Mouse (Mus musculus): ENCODE measurements at regions not wholly inside any gene's neighbourhood (a gene's known extent, or its start where the extent isn't known, plus 50 kb on each side); places are given as distances from the start of the nearest gene placed in this dataset.

DNA sequence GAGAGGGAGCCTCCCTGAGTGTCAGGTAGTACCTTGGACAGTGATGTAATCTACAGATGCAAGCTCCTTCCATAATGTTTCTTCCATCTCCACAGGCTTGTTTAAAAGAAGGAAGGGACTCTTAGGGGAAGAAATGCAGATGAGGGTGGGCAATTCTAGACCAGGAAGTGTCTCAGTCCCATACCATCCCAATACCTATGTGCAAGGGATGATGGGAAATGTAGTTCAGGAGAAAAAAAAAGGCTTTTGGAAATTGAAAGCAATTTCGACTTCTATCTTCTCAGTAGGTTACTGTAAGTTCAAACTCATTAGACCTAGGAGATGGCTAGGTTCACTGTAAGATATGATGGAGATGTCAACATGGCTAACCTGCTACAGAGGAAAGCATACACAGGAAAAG is 68.3 kb downstream of the Cd83 start:
- DNase-seq = no peak

DNA sequence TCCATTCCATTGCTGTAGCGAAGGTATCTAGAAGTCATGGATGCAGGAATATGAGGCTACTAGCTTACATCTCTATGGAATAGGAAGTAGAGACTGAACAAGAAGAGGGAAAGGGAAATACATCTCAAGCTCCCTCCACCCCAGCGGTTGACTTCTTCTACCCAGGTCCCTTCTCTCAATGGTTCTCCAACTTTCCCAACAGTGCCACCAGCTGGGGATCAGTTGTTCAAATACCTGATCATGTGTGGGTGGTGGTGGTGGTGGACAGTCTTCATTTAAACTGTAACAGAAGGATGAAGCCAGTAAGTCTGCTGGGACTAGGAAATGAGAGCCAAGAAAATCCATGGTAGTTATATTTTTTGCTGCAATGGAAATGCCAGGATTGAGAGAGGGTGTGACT is 70.4 kb downstream of the Cd83 start:
- DNase-seq = no peak

DNA sequence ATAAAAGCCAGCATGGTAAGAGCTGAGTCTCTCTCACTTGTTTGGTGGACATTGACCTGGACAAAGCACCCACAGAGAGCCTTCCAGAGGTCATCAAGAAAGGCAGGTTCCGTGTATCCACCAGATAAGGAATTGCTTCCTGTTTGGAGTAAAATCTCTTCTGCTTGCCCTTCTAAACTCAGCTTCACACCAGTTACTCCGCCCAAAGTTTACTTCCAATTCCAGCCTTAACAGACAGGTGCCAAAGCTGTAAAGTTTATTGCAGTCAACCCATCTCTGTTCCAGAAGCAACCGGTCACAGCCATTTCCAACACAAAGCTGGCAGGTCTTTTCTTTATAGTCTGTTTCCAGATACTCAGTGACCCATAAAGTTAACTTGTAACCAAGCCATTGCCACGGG is 76.4 kb downstream of the Cd83 start:
- DNase-seq = peak; percentile 37 to 57

DNA sequence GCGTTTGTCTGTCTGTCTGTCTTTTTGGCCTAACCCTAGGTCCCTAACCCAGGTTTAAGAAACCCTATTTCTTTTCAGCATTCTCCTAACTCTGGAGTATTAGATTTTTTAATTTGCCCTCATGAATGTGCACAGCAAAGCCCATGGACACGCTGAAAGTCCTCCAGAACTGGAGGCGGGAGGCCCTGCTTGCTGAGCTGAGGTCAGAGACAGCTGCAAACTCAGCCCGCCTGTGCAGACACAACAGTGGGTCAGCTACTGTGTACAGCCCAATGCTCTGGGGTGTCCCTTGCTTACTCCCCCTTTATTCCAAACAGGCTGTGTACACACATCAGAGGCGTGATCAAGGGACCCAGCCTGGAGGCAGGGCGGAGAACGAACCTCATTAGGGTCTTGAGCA is 76.8 kb downstream of the Cd83 start:
- peak; percentile 29 to 54 for DNase-seq

DNA sequence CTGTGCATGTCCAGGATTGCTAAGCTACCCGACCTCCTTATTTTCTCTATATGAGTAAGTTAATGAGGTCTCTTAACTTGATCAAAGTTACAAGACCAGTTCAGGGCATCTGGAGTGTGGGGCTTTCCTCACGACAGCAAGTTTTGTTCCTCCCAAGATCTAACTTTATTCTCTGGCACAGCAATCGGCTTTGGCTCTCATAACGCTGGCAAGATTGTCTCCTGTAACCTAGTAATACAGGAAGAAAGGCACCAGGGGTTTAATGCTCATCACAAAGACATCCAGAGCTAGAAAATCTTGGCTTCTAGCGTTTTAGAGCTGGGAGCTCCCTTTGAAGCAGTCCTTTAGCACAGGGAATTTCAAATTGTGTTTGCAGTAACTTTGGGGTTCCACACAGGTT is 77.5 kb downstream of the Cd83 start:
- no peak for DNase-seq

DNA sequence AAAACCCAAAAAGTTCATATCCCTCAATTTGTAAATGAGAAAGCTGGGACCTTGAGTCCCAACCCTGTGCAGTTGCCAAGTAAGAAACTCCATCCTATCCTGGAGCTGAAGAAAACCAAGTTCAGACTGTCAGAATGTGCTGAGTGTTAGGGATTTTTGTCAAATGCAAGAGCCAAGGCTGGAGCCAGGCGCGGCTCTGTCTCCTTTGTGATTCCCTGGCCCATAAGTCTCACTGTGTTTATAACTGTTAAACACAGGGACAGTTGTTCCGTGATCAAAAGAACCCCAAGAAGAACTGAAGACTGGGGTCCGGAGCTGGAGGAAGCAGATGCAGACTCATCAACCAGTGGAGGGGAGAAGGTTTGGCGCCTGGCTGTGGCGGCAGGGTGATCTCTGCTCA is 78.0 kb downstream of the Cd83 start:
- DNase-seq = no peak

DNA sequence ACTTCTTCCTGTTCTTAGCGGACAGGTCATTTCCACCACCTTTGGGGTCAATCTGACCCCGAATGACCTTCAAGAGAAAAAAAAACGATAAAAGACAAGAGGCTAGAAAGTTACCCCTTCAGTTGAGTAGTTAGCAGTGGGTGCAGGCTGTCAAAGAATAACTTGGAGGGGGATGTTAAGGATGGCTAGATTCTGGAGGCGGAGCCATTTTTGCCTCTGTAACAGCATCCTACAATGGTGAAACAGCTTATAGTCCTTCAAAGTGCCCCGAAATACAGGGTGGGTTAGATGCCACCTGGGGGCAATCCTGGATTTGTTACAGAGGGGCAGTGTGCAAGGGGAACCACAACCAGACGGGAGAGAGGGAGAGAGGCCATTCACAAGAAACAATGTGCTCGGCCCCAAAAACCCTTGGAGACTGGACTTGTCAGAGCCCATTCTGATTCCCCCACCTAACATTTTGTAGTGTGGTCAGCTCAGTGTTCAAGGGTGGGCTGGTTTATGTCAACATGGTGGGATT is 79.1 kb downstream of the Cd83 start:
- DNase-seq = peak; percentile 23 to 44

DNA sequence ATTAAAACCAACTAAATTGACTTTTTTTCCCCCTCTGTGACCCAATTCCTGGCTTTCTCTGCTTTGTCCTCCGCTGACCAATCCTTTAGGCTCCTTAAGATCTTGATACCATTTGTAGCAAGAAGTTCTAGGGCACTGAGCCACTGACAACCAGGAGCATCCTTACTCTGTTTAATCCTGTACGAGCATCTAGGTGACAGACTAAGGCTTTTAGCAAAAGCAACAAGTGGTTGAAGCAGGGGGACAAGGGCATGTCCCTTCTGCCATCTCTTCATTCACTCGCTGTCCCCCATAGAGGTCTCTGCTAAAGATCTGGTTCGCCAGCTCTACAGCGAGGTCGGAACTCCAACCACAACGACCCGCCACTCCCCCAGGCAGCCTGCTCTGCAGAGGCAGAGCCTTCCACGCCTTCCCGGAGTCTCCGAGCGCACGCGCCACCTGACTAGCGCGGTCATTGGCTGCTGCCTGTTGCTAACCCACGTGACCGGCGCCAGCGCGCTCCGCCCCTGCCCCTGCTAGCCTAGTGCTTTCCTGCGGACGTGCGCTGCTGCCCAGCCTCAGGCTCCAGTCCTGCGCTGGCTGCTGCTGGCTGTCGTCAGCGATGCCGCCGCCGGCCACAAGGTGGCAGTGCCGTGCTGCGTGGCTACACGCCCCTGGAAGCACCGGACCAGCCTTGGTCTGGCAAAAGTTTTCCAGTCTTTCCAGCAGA is 79.7 kb downstream of the Cd83 start:
- peak; percentile 99 to 100 for DNase-seq

DNA sequence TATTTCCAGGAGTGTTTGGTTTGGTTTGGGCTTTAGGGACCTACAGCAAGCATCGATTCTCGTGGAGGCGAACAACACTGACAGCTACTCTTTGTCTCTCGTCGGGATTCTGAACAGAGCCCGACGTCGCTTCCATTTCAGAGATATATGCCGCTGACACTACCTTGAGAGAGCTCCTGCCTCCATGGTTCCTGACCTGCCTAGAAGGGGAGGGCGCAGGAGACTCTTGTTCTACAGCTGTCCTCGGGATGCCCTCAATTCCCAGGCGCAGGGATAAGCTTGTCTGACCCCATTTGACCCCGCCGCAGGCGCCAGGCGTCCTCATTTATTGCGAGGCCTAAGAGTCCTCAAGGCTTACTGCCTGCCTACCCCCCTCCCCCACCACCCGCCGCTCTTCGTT is 80.5 kb downstream of the Cd83 start:
- DNase-seq = peak; percentile 50 to 80

DNA sequence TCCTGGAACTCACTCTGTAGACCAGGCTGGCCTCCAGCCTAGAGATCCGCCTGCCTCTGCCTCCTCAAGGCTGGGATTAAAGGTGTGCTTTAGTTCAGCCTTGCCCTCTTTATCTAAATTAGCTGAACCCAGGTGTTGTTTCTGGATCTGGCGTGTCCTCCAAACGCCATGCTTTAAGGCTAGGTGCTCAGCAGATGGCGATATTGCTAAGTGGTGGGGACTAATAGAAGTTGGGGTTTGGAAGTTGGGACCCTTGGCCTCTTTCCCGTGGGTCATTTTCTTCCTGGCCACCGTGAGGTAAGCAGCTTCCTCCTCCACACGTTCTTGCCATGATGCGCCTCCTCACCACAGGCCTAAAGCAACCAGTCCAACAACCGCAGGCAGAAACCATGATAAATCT is 91.3 kb downstream of the Cd83 start:
- no peak for DNase-seq

DNA sequence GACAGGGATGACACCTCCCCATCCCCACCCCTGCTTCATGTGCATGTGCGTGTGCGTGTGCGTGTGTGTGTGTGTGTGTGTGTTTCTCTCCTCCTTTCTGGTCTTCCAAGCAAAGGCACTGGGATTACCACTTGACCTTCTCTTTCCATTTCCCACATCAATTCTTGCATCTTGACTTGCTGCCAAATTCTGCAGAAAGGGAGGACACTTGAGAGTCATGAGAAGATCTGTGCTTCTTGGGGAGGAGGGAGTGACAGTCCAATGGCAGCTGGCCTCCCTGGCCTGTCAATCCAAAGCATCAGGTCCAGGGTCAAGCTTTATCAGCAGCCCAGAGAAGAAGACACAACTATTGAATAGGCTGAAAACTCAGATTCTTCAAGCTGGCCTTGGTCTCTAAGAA is 102.7 kb downstream of the Cd83 start:
- no peak for DNase-seq

DNA sequence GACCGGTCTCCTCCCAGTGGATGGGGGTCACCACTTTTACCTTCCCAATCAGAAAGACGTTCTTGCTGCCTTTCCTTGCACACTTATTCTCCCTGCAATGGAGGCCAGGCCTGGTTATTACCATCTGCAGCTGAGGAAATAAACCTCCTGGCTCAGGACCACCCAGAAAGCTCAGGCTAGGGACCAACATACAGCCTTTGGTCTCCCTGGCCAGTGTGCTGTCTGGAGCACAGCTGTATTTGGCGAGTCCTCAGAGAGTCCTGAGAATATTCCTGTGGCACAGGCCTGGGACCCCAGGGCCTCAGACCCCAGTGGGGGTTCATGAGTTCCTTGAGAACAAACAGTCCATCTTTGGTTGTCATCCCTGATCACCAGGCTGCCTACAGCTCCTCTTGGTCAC is 107.4 kb downstream of the Cd83 start:
- no peak for DNase-seq

DNA sequence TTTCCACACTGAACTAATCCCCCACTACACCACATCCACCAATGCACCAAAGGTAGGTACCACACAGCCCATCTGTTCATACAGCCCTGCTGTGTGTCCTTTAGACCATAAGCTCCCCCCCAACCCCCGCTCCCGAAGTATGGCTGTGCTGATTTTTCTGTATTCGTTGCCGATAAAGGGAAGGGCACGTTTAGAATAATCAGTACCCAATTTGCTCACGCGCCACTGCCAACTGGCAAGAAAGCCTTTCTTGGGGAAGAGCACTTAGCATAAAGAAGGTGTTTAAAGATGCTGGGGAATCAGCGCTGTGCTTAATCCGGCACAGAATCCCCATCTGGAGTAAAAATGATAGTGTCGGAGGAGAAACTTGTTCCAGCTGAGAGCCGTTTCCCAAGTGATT is 111.4 kb downstream of the Cd83 start:
- DNase-seq = no peak

DNA sequence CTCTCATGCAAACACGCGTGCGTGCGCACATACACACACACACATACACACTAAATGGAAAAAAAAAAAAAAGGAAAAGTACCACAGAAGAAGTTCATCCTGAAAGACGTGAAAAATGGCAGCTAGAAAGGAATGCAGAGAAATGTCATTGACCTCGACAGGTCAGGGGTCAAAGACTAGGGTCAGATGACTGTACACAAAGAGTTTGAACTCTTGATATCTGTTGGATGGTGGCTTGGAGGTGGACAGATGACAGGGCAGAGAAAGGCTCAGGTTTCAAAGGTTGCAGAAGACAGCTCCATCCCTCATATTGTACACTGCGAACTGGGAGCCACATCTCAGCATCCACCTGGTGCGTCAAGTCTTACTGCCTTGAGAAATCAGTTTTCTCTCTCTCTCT is 112.5 kb downstream of the Cd83 start:
- no peak for DNase-seq

DNA sequence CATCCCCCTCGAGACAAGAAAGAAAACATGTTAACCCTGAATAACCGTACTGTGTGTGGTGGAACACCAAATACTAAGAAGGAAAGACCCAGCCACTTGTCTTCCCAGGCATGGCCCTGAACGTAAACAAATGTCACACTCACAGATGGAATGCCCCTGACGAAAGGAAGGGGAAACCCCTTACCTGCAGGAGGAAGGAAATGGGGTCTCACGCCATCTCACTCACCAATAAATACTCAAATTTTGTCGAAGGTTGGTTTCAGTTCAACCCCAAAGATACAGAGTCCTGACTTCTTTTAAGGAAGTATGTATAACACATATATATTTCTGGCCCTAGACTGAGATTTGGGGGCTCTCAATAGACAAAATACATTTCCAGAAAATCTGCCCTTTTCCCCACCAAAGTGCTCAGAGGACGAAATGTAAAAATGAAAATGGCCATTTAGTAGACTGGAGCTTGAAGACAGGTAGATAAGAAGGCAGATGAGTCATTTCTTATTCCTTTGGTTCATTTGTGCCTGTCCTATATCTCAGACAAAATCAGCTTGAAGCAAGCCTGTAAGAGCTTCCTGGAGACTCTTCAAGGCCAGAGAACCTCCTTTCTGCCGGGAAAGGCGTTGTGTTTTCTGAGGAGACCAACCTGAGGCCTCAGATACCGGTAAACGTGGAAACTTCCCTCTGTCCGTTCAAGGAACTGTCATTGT is 114.1 kb downstream of the Cd83 start:
- no peak for DNase-seq

DNA sequence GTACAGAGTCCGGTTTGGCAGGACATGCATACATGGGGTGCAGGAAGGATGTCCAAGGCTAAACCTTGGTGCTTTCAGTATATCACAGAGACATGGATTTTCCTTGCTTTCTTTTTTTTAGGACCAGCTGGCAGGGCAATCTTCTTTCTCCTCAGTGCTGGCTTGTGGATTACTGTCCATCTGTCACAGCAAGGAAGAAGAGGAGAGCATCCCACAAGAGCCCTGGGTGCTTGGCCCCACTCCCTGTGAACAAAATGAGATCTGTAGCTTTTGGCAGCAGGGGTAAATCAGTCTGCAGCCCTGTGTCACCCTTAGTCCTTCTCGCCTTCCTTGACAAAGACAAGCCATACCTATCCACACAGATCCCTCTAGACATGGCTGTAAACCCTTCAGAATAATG is 115.5 kb downstream of the Cd83 start:
- no peak for DNase-seq

DNA sequence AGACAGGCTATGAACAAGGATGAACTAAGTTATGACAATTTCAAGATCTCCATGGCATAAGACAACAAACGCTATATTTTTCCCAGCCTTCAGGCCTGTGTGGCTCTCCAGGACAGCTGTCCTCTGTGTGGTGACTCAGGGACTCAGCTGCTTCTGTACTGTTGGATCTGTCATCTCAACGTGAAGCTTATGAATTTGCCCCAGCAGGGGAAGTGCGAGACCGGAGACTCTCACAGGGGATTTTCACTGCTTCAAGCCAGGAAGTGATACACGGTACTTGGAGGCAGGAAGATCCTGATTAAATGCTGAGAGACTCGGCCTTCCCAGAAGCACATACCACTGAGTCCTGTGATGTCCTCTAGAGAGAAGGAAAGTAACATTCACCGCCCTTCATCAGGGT is 116.2 kb downstream of the Cd83 start:
- DNase-seq = no peak

DNA sequence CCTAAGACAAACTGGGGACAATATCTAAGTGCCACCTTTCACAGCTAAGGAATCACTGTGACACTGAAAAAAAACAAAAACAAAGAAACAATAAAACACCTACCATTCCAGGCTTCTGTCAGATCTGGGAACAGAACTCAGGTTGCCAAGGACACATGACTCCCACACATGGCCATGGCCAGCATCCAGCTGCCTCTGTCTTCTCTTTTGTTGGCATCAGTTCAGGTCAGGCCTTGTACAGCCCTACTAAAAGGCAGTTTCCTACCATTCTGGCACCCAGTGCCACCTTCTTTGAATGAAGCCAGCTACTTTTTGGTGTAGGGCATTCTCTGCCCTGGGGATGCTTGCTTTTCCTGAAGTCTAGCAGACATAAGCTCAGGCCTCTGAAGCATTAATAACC is 118.8 kb downstream of the Cd83 start:
- peak; percentile 50 to 73 for DNase-seq

DNA sequence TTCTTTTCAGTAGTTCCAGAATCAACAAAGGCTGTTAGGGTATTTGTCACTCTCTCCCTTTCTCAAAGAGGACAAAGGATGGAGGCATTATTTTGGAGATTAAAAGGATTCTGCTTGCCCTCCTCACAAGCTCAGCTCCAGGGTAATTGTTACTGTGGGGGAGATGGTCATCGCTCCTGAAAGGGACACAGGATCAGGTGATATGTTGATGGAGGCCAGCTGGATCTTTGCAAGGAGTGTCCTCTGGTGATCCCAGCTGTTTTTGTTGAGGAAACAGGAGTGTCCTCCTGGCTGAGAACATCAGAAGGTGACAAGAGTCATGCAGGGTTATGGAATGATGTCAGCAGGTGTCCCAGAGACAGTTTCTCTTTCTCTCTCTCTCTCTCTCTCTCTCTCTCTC is 119.7 kb downstream of the Cd83 start:
- no peak for DNase-seq

DNA sequence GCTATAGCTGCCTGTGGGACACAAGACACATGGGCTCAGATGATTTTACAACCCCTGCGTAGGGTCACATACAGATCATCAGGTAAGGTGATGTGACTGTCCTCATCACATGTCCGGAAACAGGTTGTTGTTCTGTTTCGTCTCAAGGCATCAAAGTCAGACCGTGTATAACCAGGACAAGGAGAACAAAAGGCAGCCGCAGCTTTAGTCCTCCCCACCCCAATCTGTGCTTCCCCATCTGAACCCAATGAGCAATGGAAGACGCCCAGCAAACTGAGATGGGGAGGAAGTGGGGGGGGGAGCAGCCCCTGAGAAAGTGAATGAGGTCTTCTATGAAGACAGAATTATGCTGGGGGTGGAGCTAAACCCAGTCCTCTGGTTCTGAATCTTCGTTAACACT is 121.7 kb downstream of the Cd83 start:
- peak in 1 of 2 experiments; percentile 16 for DNase-seq

DNA sequence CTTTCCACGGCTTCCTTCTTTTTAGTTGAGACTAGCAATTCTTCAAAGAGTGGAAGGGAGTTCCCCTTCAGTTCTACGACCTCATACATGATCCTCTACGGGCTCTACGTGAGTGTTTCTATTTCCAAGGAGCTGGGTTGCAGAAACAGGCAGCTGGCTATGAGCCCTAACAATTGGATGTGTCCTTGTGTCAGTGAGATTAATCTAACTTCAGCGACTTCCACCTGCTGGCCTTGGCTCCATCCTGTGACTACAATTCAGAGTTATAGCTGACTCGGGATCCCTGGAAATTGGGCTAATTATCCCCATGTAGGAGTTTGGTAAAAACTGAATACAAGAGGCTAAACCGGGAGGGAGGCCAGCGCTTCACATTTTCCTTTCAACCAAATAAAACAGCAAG is 122.8 kb downstream of the Cd83 start:
- DNase-seq = peak; percentile 17 to 49

DNA sequence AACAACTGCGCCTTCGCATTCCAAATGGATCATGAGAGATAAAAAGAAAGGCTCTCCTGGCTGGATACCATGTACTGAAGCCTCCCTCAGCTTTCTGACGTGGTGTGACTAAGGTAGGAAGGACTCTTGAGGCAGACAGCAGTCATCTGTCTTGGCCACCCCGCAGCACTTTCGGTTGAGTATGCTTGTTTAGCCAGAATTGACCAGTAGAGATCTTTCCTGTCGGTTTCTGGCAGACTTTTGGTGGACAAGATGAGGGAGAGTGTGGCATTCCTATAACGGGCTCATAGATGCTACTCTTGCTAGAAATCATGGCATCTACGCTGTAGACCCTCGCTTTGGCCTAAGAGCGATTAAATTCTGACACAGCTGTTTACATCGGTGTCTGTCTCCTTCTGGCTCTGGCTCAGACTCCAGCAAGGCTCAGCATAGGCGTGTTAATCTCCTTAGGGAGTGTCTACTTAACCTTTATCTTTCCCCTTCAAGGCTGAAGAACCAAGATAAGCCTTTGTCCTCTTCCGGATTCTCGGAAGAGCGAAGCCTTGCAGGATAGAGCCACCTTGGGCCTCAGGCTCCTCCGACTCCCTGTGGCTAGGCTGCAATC is 123.6 kb downstream of the Cd83 start:
- no peak for DNase-seq

DNA sequence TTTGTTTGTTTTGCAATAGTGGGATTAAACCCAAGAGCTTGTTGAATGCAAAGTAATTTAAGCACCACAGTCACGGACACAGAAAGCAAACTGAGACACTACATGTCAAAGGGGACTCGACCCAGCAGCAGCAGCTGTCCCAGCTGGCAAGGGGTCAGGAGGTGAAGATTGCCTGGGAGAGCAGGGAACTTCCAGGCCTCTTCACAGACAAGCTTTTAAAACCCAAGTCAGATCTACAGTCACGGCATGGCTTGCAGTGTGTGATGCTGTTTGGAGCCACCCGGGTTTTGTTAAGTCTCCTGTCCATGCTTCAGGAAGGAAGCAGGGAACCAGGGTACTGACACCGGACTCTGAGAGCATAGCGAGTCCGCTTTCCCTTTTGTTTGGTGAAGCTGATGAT is 125.4 kb downstream of the Cd83 start:
- peak in 1 of 2 experiments; percentile 36 for DNase-seq

DNA sequence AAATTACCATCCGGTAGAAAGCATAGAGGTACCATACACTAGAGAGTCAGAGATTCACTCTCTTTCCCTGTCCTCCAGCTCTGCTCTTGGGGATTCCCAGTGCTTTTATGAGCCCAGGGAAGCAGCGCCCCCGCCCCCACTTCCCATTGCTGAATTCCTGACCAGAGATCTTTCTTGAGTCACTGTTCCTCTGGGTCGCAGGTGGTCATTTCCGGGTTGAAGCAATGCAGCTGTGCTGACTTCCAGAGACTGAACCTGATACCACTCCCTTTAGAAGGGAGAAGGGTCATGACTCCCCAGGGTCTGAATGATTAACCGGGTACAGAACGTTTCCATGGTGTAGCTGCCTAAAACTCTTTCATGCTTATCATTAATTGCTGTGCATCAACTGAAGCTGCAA is 128.9 kb downstream of the Cd83 start:
- DNase-seq = peak; percentile 24 to 42
